Mouse (Mus musculus): Measurements from ENCODE around the gene Bcam.

- no peak for TF ChIP-seq USF1 (IDR thresholded peaks at IDR 0.05; ENCODE audit: low read depth)
- no peak for TF ChIP-seq POLR2A (IDR thresholded peaks at IDR 0.05; ENCODE audit: insufficient read length, low read depth)
- TF ChIP-seq POLR2AphosphoS2 (IDR thresholded peaks at IDR 0.05; ENCODE audit: insufficient read length, low read depth) = no peak
- TF ChIP-seq MYOD1 (IDR thresholded peaks at IDR 0.05; ENCODE audit: control insufficient read depth in 1 of 3, insufficient read length in 2 of 3, low read depth in 2 of 3) = peak in 2 of 3 experiments; percentile 40
- peak in 1 of 3 experiments; percentile 54 for TF ChIP-seq MYOG (IDR thresholded peaks at IDR 0.05; ENCODE audit: control insufficient read depth in 1 of 3, insufficient read depth in 1 of 3, insufficient read length in 2 of 3, low read depth in 2 of 3)
- TF ChIP-seq E2F4 (IDR thresholded peaks at IDR 0.05; ENCODE audit: insufficient read depth) = no peak
- TF ChIP-seq CEBPB (IDR thresholded peaks at IDR 0.05; ENCODE audit: insufficient read depth, poor library complexity, severe bottlenecking) = no peak
- TF ChIP-seq MAX (IDR thresholded peaks at IDR 0.05; ENCODE audit: low read depth) = no peak
- TF ChIP-seq TCF3 (IDR thresholded peaks at IDR 0.05; ENCODE audit: insufficient read length, low read depth) = no peak
- no peak for TF ChIP-seq TCF12 (IDR thresholded peaks at IDR 0.05; ENCODE audit: insufficient read depth, poor library complexity, severe bottlenecking)
- no peak for TF ChIP-seq SRF (IDR thresholded peaks at IDR 0.05; ENCODE audit: control insufficient read depth, insufficient read length, low read depth)
Observed at GRCm38 (mm10) chr7:19763829-19764477, 6.9 kb downstream of the Bcam start.
